In genomic region chr5:114807893-114808292, GRCm38 (mm10) we compare ENCODE assay signal across 22 mouse cellular contexts. TPM values are rescaled to one million over a fixed set of nuclear protein-coding genes. Genes with fewer than 3 reads are reported as not detected.
DNase-seq lines count a peak whose midpoint lies in the region; ATAC-seq and TF ChIP-seq lines count a peak whose summit lies in the region.
"Had no signal": no experiment of that assay in that cellular context is flagged by ENCODE, and none has a peak within 500 bp of the region (broad histone marks: within the 10 kb centered on the region; RNA-seq: fewer than 3 reads in every experiment).

No protein-coding gene starts in this region.

- no peaks in the 10 kb centered on the region for H3K27me3 ChIP-seq in heart, embryonic 15.5 days
- no peaks in the 10 kb centered on the region for H3K27me3 ChIP-seq in heart, adult 2 months (ENCODE audit: control insufficient read depth, insufficient read depth, low read length)
- no peaks in the 10 kb centered on the region for H3K27me3 ChIP-seq in lung, embryonic 14.5 days (ENCODE audit: insufficient read depth, low read length)
- H3K27me3 ChIP-seq in limb, embryonic 13.5 days = no peaks in the 10 kb centered on the region
- no peaks in the 10 kb centered on the region for H3K27me3 ChIP-seq in liver, embryonic 16.5 days (ENCODE audit: control insufficient read depth, insufficient read depth, low read depth, low read length)

- ATAC-seq in heart, embryonic 15.5 days (replicated peaks; ENCODE audit: insufficient number of reproducible peaks, insufficient read depth, low FRiP score, low read depth) = no peak
- ATAC-seq in lung, embryonic 14.5 days (ENCODE audit: insufficient read depth) = no peak
- ATAC-seq in limb, embryonic 13.5 days (ENCODE audit: low FRiP score, low read depth) = no peak
- no peak for ATAC-seq in liver, embryonic 16.5 days (ENCODE audit: low read depth)
- ATAC-seq: CD4-positive, CD25-positive, alpha-beta regulatory T cell, adult 4 months had no signal

- WGBS in heart, embryonic 15.5 days = 65% methylated on average over 6 of the region's 6 CpGs
- 79% methylated on average over 6 of the region's 6 CpGs for WGBS in heart, adult 2 months
- 72% methylated on average over 6 of the region's 6 CpGs for WGBS in lung, embryonic 14.5 days
- WGBS in limb, embryonic 13.5 days = 44% methylated on average over 6 of the region's 6 CpGs
- 30% methylated on average over 6 of the region's 6 CpGs for WGBS in liver, embryonic 16.5 days (ENCODE audit: insufficient replicate concordance)

- H3K9ac ChIP-seq in heart, embryonic 15.5 days = no peak overlapping the region
- no peak overlapping the region for H3K9ac ChIP-seq in heart, adult 2 months (ENCODE audit: low read depth, low read length)
- H3K9ac ChIP-seq in lung, embryonic 14.5 days = no peak overlapping the region
- no peak overlapping the region for H3K9ac ChIP-seq in limb, embryonic 13.5 days
- no peak overlapping the region for H3K9ac ChIP-seq in liver, embryonic 16.5 days (ENCODE audit: low read depth, low read length)

- peak overlapping the region; percentile 47 for H3K4me2 ChIP-seq in heart, embryonic 15.5 days
- no peak overlapping the region for H3K4me2 ChIP-seq in lung, embryonic 14.5 days
- no peak overlapping the region for H3K4me2 ChIP-seq in limb, embryonic 13.5 days (replicated peaks)
- H3K4me2 ChIP-seq in liver, embryonic 16.5 days (ENCODE audit: low read depth, low read length) = peak overlapping the region; percentile 28

- no peak for DNase-seq in heart, adult 2 months
- no peak for DNase-seq in lung, embryonic 14.5 days
- no peak for DNase-seq in lung, postnatal 25 days (ENCODE audit: low spot score)
- DNase-seq in layer of hippocampus, postnatal 14 days (ENCODE audit: low spot score in 2 of 2) = no peak
- DNase-seq: adrenal gland, adult 8-10 months; cerebellum, adult 18-20 months; gastrocnemius, adult 2 months; kidney, postnatal 36 days; layer of hippocampus, postnatal 36 days; lung, postnatal 14 days; midbrain, embryonic 14.5 days; right cerebral cortex, adult 18-20 months; thymus, adult 2 months had no signal

- no peaks in the 10 kb centered on the region for H3K9me3 ChIP-seq in heart, embryonic 15.5 days (replicated peaks)
- no peaks in the 10 kb centered on the region for H3K9me3 ChIP-seq in lung, embryonic 14.5 days (ENCODE audit: low read depth, low read length)
- H3K9me3 ChIP-seq in limb, embryonic 13.5 days = no peaks in the 10 kb centered on the region
- no peaks in the 10 kb centered on the region for H3K9me3 ChIP-seq in liver, embryonic 16.5 days (replicated peaks; ENCODE audit: control insufficient read depth, low read length)

- no peak for TF ChIP-seq EP300 in heart, adult 2 months (IDR thresholded peaks at IDR 0.05; ENCODE audit: insufficient read depth, low read depth, low read length)

- peaks cover 35% of the 10 kb centered on the region for H3K4me1 ChIP-seq in heart, embryonic 15.5 days (replicated peaks)
- peaks cover 5% of the 10 kb centered on the region for H3K4me1 ChIP-seq in heart, adult 2 months (ENCODE audit: control insufficient read depth, insufficient read depth, low read length)
- no peaks in the 10 kb centered on the region for H3K4me1 ChIP-seq in lung, embryonic 14.5 days (ENCODE audit: insufficient read depth)
- peaks cover 44% of the 10 kb centered on the region for H3K4me1 ChIP-seq in limb, embryonic 13.5 days
- peaks cover 46% of the 10 kb centered on the region for H3K4me1 ChIP-seq in liver, embryonic 16.5 days (ENCODE audit: control insufficient read depth, low read depth, low read length)

- H3K4me3 ChIP-seq in heart, embryonic 15.5 days = no peak overlapping the region
- no peak overlapping the region for H3K4me3 ChIP-seq in heart, adult 2 months
- H3K4me3 ChIP-seq in lung, embryonic 14.5 days (ENCODE audit: low read depth, low read length) = no peak overlapping the region
- no peak overlapping the region for H3K4me3 ChIP-seq in limb, embryonic 13.5 days
- no peak overlapping the region for H3K4me3 ChIP-seq in liver, embryonic 16.5 days (ENCODE audit: low read depth, low read length)
- H3K4me3 ChIP-seq: gastrocnemius, adult 2 months had no signal

- intact Hi-C loops in heart, adult 2 months (cut with DNase I) = loop anchor here (5.0 kb wide), 1 partner anchor 101 kb away; the partner anchor contains the start of gene Tchp

- no peak for TF ChIP-seq CTCF in heart, adult 2 months (IDR thresholded peaks at IDR 0.05)
- TF ChIP-seq CTCF in lung, embryonic 14.5 days (IDR thresholded peaks at IDR 0.05; ENCODE audit: low read depth) = no peak

- no peak for TF ChIP-seq POLR2A in heart, adult 2 months (IDR thresholded peaks at IDR 0.05; ENCODE audit: insufficient read depth, low read depth, low read length)

- H3K79me2 ChIP-seq in heart, adult 2 months (replicated peaks; ENCODE audit: control insufficient read depth, insufficient read depth, low read length) = no peaks in the 10 kb centered on the region

- H3K27ac ChIP-seq in heart, embryonic 15.5 days = peak overlapping the region; percentile 89
- no peak overlapping the region for H3K27ac ChIP-seq in heart, adult 2 months
- peak overlapping the region; percentile 20; the same call in 1 of the 2 replicates for H3K27ac ChIP-seq in lung, embryonic 14.5 days (ENCODE audit: low read depth)
- peak overlapping the region; percentile 65 for H3K27ac ChIP-seq in limb, embryonic 13.5 days
- peak overlapping the region; percentile 68 for H3K27ac ChIP-seq in liver, embryonic 16.5 days (ENCODE audit: low read length)
- H3K27ac ChIP-seq: gastrocnemius, adult 2 months had no signal

- H3K36me3 ChIP-seq in heart, embryonic 15.5 days = peaks cover 16% of the 10 kb centered on the region
- H3K36me3 ChIP-seq in heart, adult 2 months (ENCODE audit: control insufficient read depth, insufficient read depth, low read length) = no peaks in the 10 kb centered on the region
- H3K36me3 ChIP-seq in lung, embryonic 14.5 days (ENCODE audit: insufficient read depth) = peaks cover 61% of the 10 kb centered on the region
- peaks cover 61% of the 10 kb centered on the region for H3K36me3 ChIP-seq in limb, embryonic 13.5 days
- H3K36me3 ChIP-seq in liver, embryonic 16.5 days (ENCODE audit: control insufficient read depth, insufficient read depth) = peaks cover 18% of the 10 kb centered on the region

RNA-seq across cellular contexts. Expression of gene 1500011B03Rik, which starts 15.4 kb away (rescaled TPM):
- 39.0 and 52.9 TPM in 2 replicates for polyA plus RNA-seq in heart, embryonic 15.5 days (2015; fragmentation: Nextera tagmentation; extraction: Ambion mirVana)
- 1 to 10 TPM; 3.2 to 4.9 TPM for total RNA-seq in heart, adult 2 months (2021)
- polyA plus RNA-seq in heart, adult 2 months (2012; rRNA removed) = 4.3 and 7.4 TPM in 2 replicates
- 86.4 and 88.6 TPM in 2 replicates for polyA plus RNA-seq in lung, embryonic 14.5 days (2014; fragmentation: Nextera tagmentation; extraction: Ambion mirVana)
- polyA plus RNA-seq in limb, embryonic 13.5 days (2015; fragmentation: Nextera tagmentation; extraction: Ambion mirVana) = 93.9 and 98.0 TPM in 2 replicates
- 19.4 and 22.7 TPM in 2 replicates for polyA plus RNA-seq in liver, embryonic 16.5 days (2015; fragmentation: Nextera tagmentation; extraction: Ambion mirVana)
- 100 to 1,000 TPM; 148 to 161 TPM for total RNA-seq in layer of hippocampus, postnatal 14 days (2021)

RNA-seq across cellular contexts. Expression of gene Git2, which starts 32.6 kb away (rescaled TPM):
- 31.0 and 43.2 TPM in 2 replicates for polyA plus RNA-seq in heart, embryonic 15.5 days (2015; fragmentation: Nextera tagmentation; extraction: Ambion mirVana)
- 10 to 100 TPM; 27.6 to 28.7 TPM for total RNA-seq in heart, adult 2 months (2021)
- 32.6 and 35.3 TPM in 2 replicates for polyA plus RNA-seq in heart, adult 2 months (2012; rRNA removed)
- 45.9 and 51.8 TPM in 2 replicates for polyA plus RNA-seq in lung, embryonic 14.5 days (2014; fragmentation: Nextera tagmentation; extraction: Ambion mirVana)
- 46.9 and 52.5 TPM in 2 replicates for polyA plus RNA-seq in limb, embryonic 13.5 days (2015; fragmentation: Nextera tagmentation; extraction: Ambion mirVana)
- polyA plus RNA-seq in liver, embryonic 16.5 days (2015; fragmentation: Nextera tagmentation; extraction: Ambion mirVana) = 15.4 and 16.1 TPM in 2 replicates
- total RNA-seq in layer of hippocampus, postnatal 14 days (2021) = 10 to 100 TPM; 41.1 to 48.5 TPM

RNA-seq across cellular contexts. Expression of gene Ankrd13a, which starts 33.4 kb away (rescaled TPM):
- 28.3 and 42.0 TPM in 2 replicates for polyA plus RNA-seq in heart, embryonic 15.5 days (2015; fragmentation: Nextera tagmentation; extraction: Ambion mirVana)
- 10 to 100 TPM; 31.4 to 32.9 TPM for total RNA-seq in heart, adult 2 months (2021)
- 21.3 and 32.2 TPM in 2 replicates for polyA plus RNA-seq in heart, adult 2 months (2012; rRNA removed)
- polyA plus RNA-seq in lung, embryonic 14.5 days (2014; fragmentation: Nextera tagmentation; extraction: Ambion mirVana) = 83.2 and 86.4 TPM in 2 replicates
- 38.6 and 40.2 TPM in 2 replicates for polyA plus RNA-seq in limb, embryonic 13.5 days (2015; fragmentation: Nextera tagmentation; extraction: Ambion mirVana)
- 10.0 and 11.8 TPM in 2 replicates for polyA plus RNA-seq in liver, embryonic 16.5 days (2015; fragmentation: Nextera tagmentation; extraction: Ambion mirVana)
- 10 to 100 TPM; 41.7 to 42.3 TPM for total RNA-seq in layer of hippocampus, postnatal 14 days (2021)

RNA-seq across cellular contexts. Expression of gene 4930519G04Rik, which starts 45.6 kb away (rescaled TPM):
- not detected in 2 replicates for polyA plus RNA-seq in heart, embryonic 15.5 days (2015; fragmentation: Nextera tagmentation; extraction: Ambion mirVana)
- total RNA-seq in heart, adult 2 months (2021) = not detected
- not detected in 2 replicates for polyA plus RNA-seq in heart, adult 2 months (2012; rRNA removed)
- not detected in 2 replicates for polyA plus RNA-seq in lung, embryonic 14.5 days (2014; fragmentation: Nextera tagmentation; extraction: Ambion mirVana)
- not detected in 2 replicates for polyA plus RNA-seq in limb, embryonic 13.5 days (2015; fragmentation: Nextera tagmentation; extraction: Ambion mirVana)
- not detected in 2 replicates for polyA plus RNA-seq in liver, embryonic 16.5 days (2015; fragmentation: Nextera tagmentation; extraction: Ambion mirVana)
- total RNA-seq in layer of hippocampus, postnatal 14 days (2021) = not detected
- total RNA-seq: adrenal gland, adult 8-10 months; gastrocnemius, adult 2 months; layer of hippocampus, postnatal 36 days had no signal
- polyA plus RNA-seq: brain, embryonic 14.5 days; CD4-positive, CD25-positive, alpha-beta regulatory T cell, adult 4 months; forebrain, embryonic 16.5 days; limb, embryonic 11.5 days; midbrain, embryonic 14.5 days; stomach, embryonic 14.5 days; thymus, adult 2 months had no signal

RNA-seq across cellular contexts. Expression of gene Gm9936, which starts 50.6 kb away (rescaled TPM):
- polyA plus RNA-seq in heart, embryonic 15.5 days (2015; fragmentation: Nextera tagmentation; extraction: Ambion mirVana) = not detected in 2 replicates
- not detected for total RNA-seq in heart, adult 2 months (2021)
- not detected in 2 replicates for polyA plus RNA-seq in heart, adult 2 months (2012; rRNA removed)
- 0.18 TPM in 1 of 2 replicates, not detected in the other for polyA plus RNA-seq in lung, embryonic 14.5 days (2014; fragmentation: Nextera tagmentation; extraction: Ambion mirVana)
- polyA plus RNA-seq in limb, embryonic 13.5 days (2015; fragmentation: Nextera tagmentation; extraction: Ambion mirVana) = 0.24 and 0.28 TPM in 2 replicates
- 0.02 TPM in 1 of 2 replicates, not detected in the other for polyA plus RNA-seq in liver, embryonic 16.5 days (2015; fragmentation: Nextera tagmentation; extraction: Ambion mirVana)
- under 1 TPM; 0.88 to 0.97 TPM for total RNA-seq in layer of hippocampus, postnatal 14 days (2021)
- total RNA-seq: adrenal gland, adult 8-10 months; gastrocnemius, adult 2 months; hematopoietic stem cell, adult 5-6 weeks had no signal
- polyA plus RNA-seq: CD4-positive, CD25-positive, alpha-beta regulatory T cell, adult 4 months; thymus, adult 2 months had no signal

Comparison
In these comparisons a context has a peak if more than half of its experiments do, and no peak if none do; other contexts are left out.
1. H3K4me2 ChIP-seq: peak in heart, embryonic 15.5 days (single experiment) and liver, embryonic 16.5 days (single experiment); none in lung, embryonic 14.5 days (single experiment) and limb, embryonic 13.5 days (single experiment).